26 mouse cellular contexts compared by ENCODE assay signal in genomic region chr14:103667036-103667435, GRCm38 (mm10). TPM values are rescaled to one million over a fixed set of nuclear protein-coding genes. Genes with fewer than 3 reads are reported as not detected.
DNase-seq lines count a peak whose midpoint lies in the region; ATAC-seq lines count a peak whose summit lies in the region.
"Had no signal": no experiment of that assay in that cellular context is flagged by ENCODE, and none has a peak within 500 bp of the region (broad histone marks: within the 10 kb centered on the region; RNA-seq: fewer than 3 reads in every experiment).

No protein-coding gene starts in this region.

- DNase-seq in CD4-positive helper T cell, adult 2 months (ENCODE audit: low read depth, low spot score): peak; percentile 43
- peak; percentile 31 for DNase-seq in CD4-positive, CD25-positive, alpha-beta regulatory T cell, adult 2 months (ENCODE audit: low read depth, low spot score)
- DNase-seq in heart, postnatal 25 days (ENCODE audit: low spot score): no peak
- DNase-seq in hindbrain, embryonic 14.5 days (ENCODE audit: low spot score): no peak
- DNase-seq: adrenal gland, postnatal 10 days; adrenal gland, postnatal 36 days; cerebellum, adult 18-20 months; cerebellum, adult 9-10 months; cerebellum, postnatal 25 days; forebrain, postnatal 0 days; gastrocnemius, postnatal 10 days; gastrocnemius, postnatal 36 days; heart, postnatal 36 days; kidney, adult 11 months; kidney, adult 8-10 months had no signal

- H3K36me3 ChIP-seq in intestine, embryonic 16.5 days (ENCODE audit: control insufficient read depth, insufficient read depth, low read length): no peaks in the 10 kb centered on the region; the same call in 1 of the 2 replicates
- peaks cover 6% of the 10 kb centered on the region; the same call in 1 of the 2 replicates for H3K36me3 ChIP-seq in hindbrain, embryonic 14.5 days (replicated peaks; ENCODE audit: control insufficient read depth, insufficient read depth)
- H3K36me3 ChIP-seq: embryonic facial prominence, embryonic 12.5 days; embryonic facial prominence, embryonic 15.5 days had no signal

- WGBS in intestine, embryonic 16.5 days: 84% methylated on average over 8 of the region's 8 CpGs
- WGBS in hindbrain, embryonic 14.5 days: 95% methylated on average over 8 of the region's 8 CpGs

- ATAC-seq in activated CD4-positive, CD25-positive, alpha-beta regulatory T cell, adult 4 months: peak; percentile 38
- peak; percentile 41; the same call in 1 of the 2 replicates for ATAC-seq in intestine, embryonic 16.5 days
- no peak for ATAC-seq in hindbrain, embryonic 14.5 days (ENCODE audit: low FRiP score)
- ATAC-seq: forebrain, embryonic 14.5 days; forebrain, postnatal 0 days; hindbrain, postnatal 0 days had no signal

- intact Hi-C loops in heart, postnatal 25 days (cut with DNase I): no loop called here

- H3K9ac ChIP-seq in intestine, embryonic 16.5 days (ENCODE audit: low read depth, low read length): no peak overlapping the region
- H3K9ac ChIP-seq in hindbrain, embryonic 14.5 days: no peak overlapping the region
- H3K9ac ChIP-seq: embryonic facial prominence, embryonic 12.5 days; embryonic facial prominence, embryonic 15.5 days; forebrain, postnatal 0 days; hindbrain, embryonic 13.5 days had no signal

- H3K27me3 ChIP-seq in intestine, embryonic 16.5 days (replicated peaks; ENCODE audit: control insufficient read depth, insufficient read depth, low read length): no peaks in the 10 kb centered on the region
- H3K27me3 ChIP-seq in hindbrain, embryonic 14.5 days (ENCODE audit: control insufficient read depth, insufficient read depth, low read length): no peaks in the 10 kb centered on the region
- H3K27me3 ChIP-seq: embryonic facial prominence, embryonic 12.5 days; embryonic facial prominence, embryonic 15.5 days; hindbrain, embryonic 13.5 days had no signal

- no peak overlapping the region for H3K27ac ChIP-seq in intestine, embryonic 16.5 days (ENCODE audit: low read length)
- no peak overlapping the region for H3K27ac ChIP-seq in hindbrain, embryonic 14.5 days
- H3K27ac ChIP-seq: embryonic facial prominence, embryonic 12.5 days; embryonic facial prominence, embryonic 15.5 days; hindbrain, embryonic 10.5 days; hindbrain, embryonic 13.5 days; hindbrain, postnatal 0 days had no signal

- no peak overlapping the region for H3K4me3 ChIP-seq in intestine, embryonic 16.5 days (ENCODE audit: low read length)
- no peak overlapping the region for H3K4me3 ChIP-seq in hindbrain, embryonic 14.5 days (replicated peaks; ENCODE audit: low read length)
- H3K4me3 ChIP-seq: embryonic facial prominence, embryonic 12.5 days; embryonic facial prominence, embryonic 15.5 days; hindbrain, embryonic 10.5 days; hindbrain, embryonic 13.5 days had no signal

- no peaks in the 10 kb centered on the region for H3K9me3 ChIP-seq in intestine, embryonic 16.5 days (ENCODE audit: control insufficient read depth, low read length)
- H3K9me3 ChIP-seq in hindbrain, embryonic 14.5 days (ENCODE audit: control insufficient read depth, low read length): 0 out of 2 replicates have a peak, but pooled peaks cover 6% of the 10 kb centered on the region
- H3K9me3 ChIP-seq: embryonic facial prominence, embryonic 12.5 days; embryonic facial prominence, embryonic 15.5 days had no signal

- H3K4me1 ChIP-seq in intestine, embryonic 16.5 days (ENCODE audit: control insufficient read depth, insufficient read depth, low read length): no peaks in the 10 kb centered on the region
- H3K4me1 ChIP-seq in hindbrain, embryonic 14.5 days (replicated peaks; ENCODE audit: control insufficient read depth, insufficient read depth, low read length): 0 out of 2 replicates have a peak, but pooled peaks cover 4% of the 10 kb centered on the region
- H3K4me1 ChIP-seq: embryonic facial prominence, embryonic 12.5 days; embryonic facial prominence, embryonic 15.5 days had no signal

- H3K4me2 ChIP-seq in intestine, embryonic 16.5 days (ENCODE audit: low read depth, low read length): no peak overlapping the region
- H3K4me2 ChIP-seq in hindbrain, embryonic 14.5 days (replicated peaks): no peak overlapping the region
- H3K4me2 ChIP-seq: embryonic facial prominence, embryonic 12.5 days; embryonic facial prominence, embryonic 15.5 days; heart, embryonic 11.5 days; hindbrain, embryonic 13.5 days had no signal

RNA-seq across cellular contexts. Expression of gene Slain1, which starts 17.0 kb away (rescaled TPM):
- 10 to 100 TPM; 12.7 to 17.2 TPM for polyA plus RNA-seq in activated CD4-positive, CD25-positive, alpha-beta regulatory T cell, adult 4 months (2017; shearing (Covaris generic))
- 0.57 and 0.71 TPM in 2 replicates for polyA plus RNA-seq in intestine, embryonic 16.5 days (2015; fragmentation: Nextera tagmentation; extraction: Ambion mirVana)
- under 1 TPM; 0.11 to 0.29 TPM for total RNA-seq in heart, postnatal 25 days (2021)
- polyA plus RNA-seq in hindbrain, embryonic 14.5 days (2014; fragmentation: Nextera tagmentation; extraction: Ambion mirVana): 28.4 and 31.6 TPM in 2 replicates
- total RNA-seq: gastrocnemius, adult 18-20 months had no signal
- polyA plus RNA-seq: C2C12 had no signal

Comparison
In these comparisons a context has a peak if more than half of its experiments do, and no peak if none do; other contexts are left out.
1. DNase-seq: peak in CD4-positive helper T cell, adult 2 months (single experiment) and CD4-positive, CD25-positive, alpha-beta regulatory T cell, adult 2 months (single experiment); none in heart, postnatal 25 days (single experiment) and hindbrain, embryonic 14.5 days (single experiment).